Mouse (Mus musculus): ENCODE measurements at regions not wholly inside any gene's neighbourhood (a gene's known extent, or its start where the extent isn't known, plus 50 kb on each side); places are given as distances from the start of the nearest gene placed in this dataset.

DNA sequence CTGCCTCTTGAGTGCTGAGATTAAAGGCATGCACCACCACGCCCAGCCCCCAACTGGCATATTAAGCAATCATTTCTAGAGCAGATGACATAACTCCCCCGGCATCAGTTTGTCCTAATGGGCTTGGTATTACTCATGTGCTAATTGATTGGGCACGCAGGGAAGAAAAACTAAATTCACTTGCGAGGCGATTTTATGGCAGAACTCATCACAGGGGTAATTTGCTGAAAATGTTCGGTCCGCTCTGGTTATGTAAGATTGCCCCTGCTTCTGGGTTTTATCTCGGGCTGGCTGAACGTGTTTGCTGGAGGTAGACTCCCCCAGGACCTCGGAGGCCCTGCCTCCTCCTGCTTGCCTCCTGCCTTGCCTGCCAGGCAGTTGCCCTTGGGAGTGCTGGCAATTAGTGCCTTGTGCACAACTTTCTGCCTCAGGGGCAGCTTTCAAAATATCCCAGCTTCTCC lies 251.2 kb upstream of the Tle3 start:
- ATAC-seq (replicated peaks; ENCODE audit: low FRiP score, poor library complexity, severe bottlenecking), result no peak

DNA sequence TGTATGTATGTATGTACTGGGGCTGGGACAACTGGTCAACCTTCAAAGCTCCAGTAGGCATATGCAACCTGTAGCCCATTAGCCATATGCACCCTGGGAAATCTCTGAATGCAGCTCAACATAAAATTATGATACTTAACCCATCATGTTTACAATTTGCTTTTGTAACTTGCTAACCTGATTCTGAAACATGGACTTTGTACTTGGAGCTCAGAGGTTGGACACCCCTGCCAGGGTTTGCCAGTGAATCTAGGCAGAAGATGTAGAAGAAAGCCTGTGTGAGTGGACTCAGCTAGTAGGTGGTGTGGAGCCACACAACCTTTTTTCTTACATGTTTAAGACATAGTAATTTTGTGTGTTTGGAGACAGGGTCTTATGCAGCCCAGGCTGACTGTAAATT lies 248.7 kb upstream of the Tle3 start:
- ATAC-seq (replicated peaks; ENCODE audit: low FRiP score, poor library complexity, severe bottlenecking), result no peak

DNA sequence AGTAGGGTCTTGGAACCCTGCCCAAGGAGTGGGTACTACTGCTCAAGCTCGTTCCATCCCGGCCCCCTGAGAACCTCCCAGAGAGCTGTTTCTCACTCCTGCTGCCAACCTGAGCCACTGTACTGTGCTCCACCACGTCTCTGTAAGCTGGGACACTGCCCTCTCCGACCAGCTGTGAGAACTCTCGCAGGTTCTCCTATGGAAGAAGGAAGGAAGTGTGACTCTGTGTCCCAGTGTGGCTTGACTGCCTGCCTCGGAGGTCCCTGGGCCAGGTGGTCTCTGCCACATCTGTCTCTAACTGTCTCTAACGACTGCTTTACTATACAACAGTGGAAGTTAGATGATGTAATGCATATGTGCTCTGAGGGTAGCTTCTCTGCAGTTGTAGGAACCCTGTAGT lies 246.4 kb upstream of the Tle3 start:
- no peak for ATAC-seq (replicated peaks; ENCODE audit: low FRiP score, poor library complexity, severe bottlenecking)

GRCm38 (mm10) chr9:61128077-61128476 lies 244.1 kb upstream of the Tle3 start:
- ATAC-seq (replicated peaks; ENCODE audit: low FRiP score, poor library complexity, severe bottlenecking), result no peak

GRCm38 (mm10) chr9:61129186-61129585 lies 243.0 kb upstream of the Tle3 start:
- no peak for ATAC-seq (replicated peaks; ENCODE audit: low FRiP score, poor library complexity, severe bottlenecking)

GRCm38 (mm10) chr9:61130877-61131276 lies 241.3 kb upstream of the Tle3 start:
- ATAC-seq (replicated peaks; ENCODE audit: low FRiP score, poor library complexity, severe bottlenecking), result no peak

GRCm38 (mm10) chr9:61135263-61135882 lies 236.8 kb upstream of the Tle3 start:
- ATAC-seq (replicated peaks; ENCODE audit: low FRiP score, poor library complexity, severe bottlenecking), result no peak

GRCm38 (mm10) chr9:61135917-61136316 lies 236.2 kb upstream of the Tle3 start:
- ATAC-seq (replicated peaks; ENCODE audit: low FRiP score, poor library complexity, severe bottlenecking), result no peak

DNA sequence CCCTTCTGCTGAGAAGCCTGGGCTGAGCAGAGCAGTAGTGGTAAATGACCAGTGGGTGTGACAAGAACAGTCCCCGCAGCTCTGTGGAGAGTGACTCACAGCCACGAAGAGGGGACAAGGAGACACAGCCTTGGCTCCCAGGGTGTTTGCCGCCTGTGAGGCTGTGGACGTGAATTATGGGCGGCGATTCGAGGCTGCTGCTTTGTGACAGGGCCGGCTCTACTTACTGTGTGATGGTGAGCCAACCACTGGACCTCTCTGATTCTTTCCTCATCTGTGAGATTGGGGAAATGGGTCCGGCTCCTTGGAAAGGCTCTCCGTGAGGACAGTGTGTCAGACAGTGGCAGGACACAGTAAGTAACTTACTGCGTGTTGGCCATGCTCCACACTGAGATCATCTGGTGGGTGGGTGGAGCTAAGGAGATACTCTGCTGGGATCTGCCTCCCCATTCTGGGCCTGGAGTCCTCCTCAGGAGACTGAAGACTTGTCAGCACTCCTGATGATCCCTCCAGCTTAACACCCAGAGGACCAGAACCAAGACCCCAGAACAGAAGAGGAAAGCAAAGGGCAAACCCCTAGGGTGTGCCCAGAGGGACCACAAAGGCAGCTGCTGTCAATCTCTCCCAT lies 233.3 kb upstream of the Tle3 start:
- ATAC-seq (replicated peaks; ENCODE audit: low FRiP score, poor library complexity, severe bottlenecking), result no peak

DNA sequence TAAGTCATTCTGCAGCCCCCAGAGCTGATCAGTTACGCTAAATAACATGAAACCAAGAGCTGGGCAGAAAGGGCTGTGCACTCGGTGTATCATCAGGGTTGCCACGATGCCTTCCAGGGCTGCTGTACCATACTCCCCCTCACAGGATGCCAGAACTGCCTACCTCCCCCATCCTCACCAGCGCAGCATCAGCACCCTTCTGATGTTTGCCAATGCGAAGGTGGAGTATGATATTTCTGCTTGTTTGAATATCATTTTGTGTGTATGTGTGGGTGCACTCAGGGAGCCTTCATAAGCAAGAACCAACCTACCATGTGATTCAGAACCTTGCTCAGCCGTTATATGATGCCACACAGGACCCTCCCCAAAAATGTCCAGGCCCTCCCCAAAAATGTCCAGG lies 229.1 kb upstream of the Tle3 start:
- no peak for ATAC-seq (replicated peaks; ENCODE audit: low FRiP score, poor library complexity, severe bottlenecking)

GRCm38 (mm10) chr9:61144685-61145318 lies 227.4 kb upstream of the Tle3 start:
- no peak for ATAC-seq (replicated peaks; ENCODE audit: low FRiP score, poor library complexity, severe bottlenecking)

DNA sequence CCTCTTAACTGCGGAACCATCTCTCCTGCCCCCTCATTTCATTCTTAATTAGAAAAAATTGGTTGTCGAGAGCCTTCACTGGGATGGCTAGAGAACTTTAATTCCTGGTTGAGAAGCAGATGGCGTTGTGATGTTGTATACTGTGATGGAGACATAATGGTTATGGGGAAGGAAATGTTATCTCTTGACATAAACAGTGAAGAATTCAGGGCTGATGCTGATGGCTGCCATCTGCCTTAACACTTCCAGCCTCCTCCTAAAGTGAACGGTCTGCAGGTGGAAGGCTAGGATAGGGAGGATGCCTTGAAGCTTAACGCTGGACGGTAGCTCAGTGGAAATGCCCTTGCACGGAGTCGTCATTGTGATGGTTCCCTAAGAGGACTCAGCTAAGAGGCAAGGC lies 226.4 kb upstream of the Tle3 start:
- ATAC-seq (replicated peaks; ENCODE audit: low FRiP score, poor library complexity, severe bottlenecking), result no peak

DNA sequence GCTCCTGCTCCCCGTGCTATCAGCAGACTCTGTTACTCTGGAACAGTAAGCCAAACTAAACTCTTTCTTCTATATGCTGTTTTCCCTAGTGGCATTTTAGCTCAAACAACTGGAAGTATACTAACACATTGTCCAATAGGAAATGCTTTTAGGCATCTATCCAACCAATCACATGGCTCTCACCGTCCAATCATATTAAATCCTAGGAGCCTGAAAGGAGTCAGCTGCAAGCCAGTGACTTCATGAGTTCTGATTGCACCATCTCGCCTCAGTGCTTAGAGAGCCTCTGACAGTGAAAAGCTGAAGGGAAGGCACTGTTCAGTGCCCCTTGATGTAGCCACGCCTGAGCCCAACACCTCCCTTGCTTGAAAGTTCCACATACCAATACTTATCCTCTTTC lies 221.0 kb upstream of the Tle3 start:
- no peak for ATAC-seq (replicated peaks; ENCODE audit: low FRiP score, poor library complexity, severe bottlenecking)

DNA sequence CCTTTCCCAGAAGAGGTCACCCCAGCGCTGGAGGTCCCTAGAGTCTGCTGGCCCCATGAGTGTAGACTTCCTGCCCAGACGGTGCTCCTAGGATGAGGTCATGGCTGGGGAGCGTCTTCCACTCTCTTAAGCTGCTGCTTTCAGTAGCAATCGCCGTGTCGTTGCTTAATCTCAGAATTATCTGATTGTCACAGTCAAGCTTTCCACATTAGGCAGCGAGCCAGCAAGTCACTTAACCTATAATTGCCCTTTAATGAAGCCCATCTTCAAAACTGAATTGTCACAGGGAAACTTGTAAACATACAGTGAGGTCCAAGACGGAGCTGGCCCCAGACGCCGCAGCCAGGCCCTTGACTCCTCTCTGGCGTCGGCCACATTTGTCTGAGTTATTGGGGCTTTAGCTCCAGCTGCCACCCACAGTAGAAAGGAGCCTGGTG lies 220.2 kb upstream of the Tle3 start:
- no peak for ATAC-seq (replicated peaks; ENCODE audit: low FRiP score, poor library complexity, severe bottlenecking)

GRCm38 (mm10) chr9:61154721-61155120 lies 217.4 kb upstream of the Tle3 start:
- ATAC-seq (replicated peaks; ENCODE audit: low FRiP score, poor library complexity, severe bottlenecking), result no peak

DNA sequence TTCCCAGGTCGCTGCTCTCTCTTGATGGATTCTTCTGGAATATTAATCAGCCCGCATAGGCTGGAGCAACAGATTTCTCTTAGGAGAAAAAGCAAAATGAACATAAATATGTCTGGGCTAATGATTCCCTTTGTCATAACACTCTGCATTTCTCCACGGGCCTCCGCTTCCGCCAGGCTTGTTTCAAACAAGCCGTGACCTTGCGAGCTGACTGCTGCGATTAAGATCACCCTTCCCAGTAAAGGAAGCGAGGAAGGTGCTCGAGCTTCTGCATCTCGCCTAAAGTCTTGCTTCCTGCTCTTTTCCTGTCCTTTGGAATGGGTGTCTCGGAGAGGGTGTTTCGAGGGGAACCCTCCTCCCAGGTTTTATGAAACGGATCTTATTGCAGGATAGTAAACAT lies 216.3 kb upstream of the Tle3 start:
- no peak for ATAC-seq (replicated peaks; ENCODE audit: low FRiP score, poor library complexity, severe bottlenecking)

GRCm38 (mm10) chr9:61158192-61158770 lies 213.9 kb upstream of the Tle3 start:
- ATAC-seq (replicated peaks; ENCODE audit: low FRiP score, poor library complexity, severe bottlenecking), result no peak

DNA sequence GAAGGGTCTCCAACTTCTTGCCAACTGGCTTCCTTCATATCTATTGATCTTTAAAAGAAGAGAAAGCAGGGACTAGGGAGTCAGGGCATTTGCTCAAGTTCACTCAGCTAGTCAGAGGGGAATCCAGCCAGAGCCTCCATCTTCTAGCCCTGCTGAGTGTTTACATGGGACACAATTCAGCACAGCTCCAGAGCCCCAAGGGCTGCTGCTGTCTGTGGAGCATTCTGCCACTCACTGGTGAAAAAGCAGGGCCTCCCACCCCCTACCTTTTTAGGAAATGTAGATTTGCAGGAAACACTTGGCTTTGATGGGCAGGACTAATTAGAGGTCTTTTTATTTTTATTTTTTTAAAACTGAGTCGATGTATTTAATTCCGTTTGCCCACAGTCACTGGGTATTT lies 213.0 kb upstream of the Tle3 start:
- no peak for ATAC-seq (replicated peaks; ENCODE audit: low FRiP score, poor library complexity, severe bottlenecking)

DNA sequence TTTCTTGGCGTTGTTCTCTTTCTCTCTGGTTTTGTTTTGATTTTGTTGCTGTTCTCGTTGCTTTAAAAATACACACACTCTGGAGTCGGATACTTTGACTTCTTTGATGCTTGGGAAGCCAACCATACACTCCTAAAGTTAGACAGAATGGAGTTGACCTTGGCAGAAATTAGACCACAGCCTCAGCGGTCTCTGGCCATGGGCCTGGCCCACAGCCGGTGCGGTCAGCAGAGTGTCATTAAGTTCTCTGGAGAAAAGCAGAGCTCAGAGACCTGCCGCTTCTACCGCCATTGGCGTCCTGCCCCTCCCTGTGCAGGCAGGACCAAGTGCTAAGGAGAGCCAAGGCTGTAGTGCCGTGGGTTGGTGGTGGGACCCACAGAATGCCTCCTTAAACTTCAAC lies 212.6 kb upstream of the Tle3 start:
- ATAC-seq (replicated peaks; ENCODE audit: low FRiP score, poor library complexity, severe bottlenecking), result no peak

- no peak for ATAC-seq (replicated peaks; ENCODE audit: low FRiP score, poor library complexity, severe bottlenecking)
These were observed 209.3 kb upstream of the Tle3 start for GRCm38 (mm10) chr9:61162884-61163283.

GRCm38 (mm10) chr9:61163671-61164288 lies 208.4 kb upstream of the Tle3 start:
- no peak for ATAC-seq (replicated peaks; ENCODE audit: low FRiP score, poor library complexity, severe bottlenecking)

All from erythroid progenitor cell, adult 5-6 weeks (primary cell).